Mouse (Mus musculus): ENCODE data around the gene Mcrip1. TPM values are rescaled to one million over a fixed set of nuclear protein-coding genes. Genes with fewer than 3 reads are reported as not detected.
A peak's percentile ranks its signal among the peaks of the same experiment; 100 is the strongest.

The Mcrip1 gene
- polyA plus RNA-seq, 1 experiment from 2014 or later = 191 TPM

GRCm38 (mm10) chr11:120542376-120542775, 7.2 kb downstream of the Mcrip1 start:
- no peaks in the 10 kb centered on the region for H3K9me3 ChIP-seq (ENCODE audit: control insufficient read depth, low read length)
- no peaks in the 10 kb centered on the region for H3K27me3 ChIP-seq (replicated peaks; ENCODE audit: control insufficient read depth, insufficient read depth, low read length)
- ATAC-seq (replicated peaks; ENCODE audit: low FRiP score, low TSS enrichment, low read depth) (no peak), DNase-seq (ENCODE audit: low spot score) (no peak)
- peaks cover 11% of the 10 kb centered on the region for H3K4me1 ChIP-seq (replicated peaks; ENCODE audit: control insufficient read depth, insufficient read depth, low read length)
- H3K4me2 ChIP-seq (ENCODE audit: low read length) = no peak overlapping the region
- H3K36me3 ChIP-seq (ENCODE audit: control insufficient read depth, insufficient read depth, low read length) = peaks cover 43% of the 10 kb centered on the region
- no peak overlapping the region for H3K27ac ChIP-seq (ENCODE audit: low read depth)
- no peak overlapping the region for H3K4me3 ChIP-seq (ENCODE audit: low read depth, low read length)
- no peak overlapping the region for H3K9ac ChIP-seq (ENCODE audit: low read length)
- 82% methylated on average over 6 of the region's 6 CpGs for WGBS

- no peaks in the 10 kb centered on the region for H3K9me3 ChIP-seq (ENCODE audit: control insufficient read depth, low read length)
- H3K9ac ChIP-seq (ENCODE audit: low read length) = no peak overlapping the region
- ATAC-seq (replicated peaks; ENCODE audit: low FRiP score, low TSS enrichment, low read depth) (no peak), DNase-seq (ENCODE audit: low spot score) (no peak)
- WGBS = 46% methylated on average over 4 of the region's 4 CpGs
- H3K4me1 ChIP-seq (replicated peaks; ENCODE audit: control insufficient read depth, insufficient read depth, low read length) = peaks cover 11% of the 10 kb centered on the region
- no peaks in the 10 kb centered on the region for H3K27me3 ChIP-seq (replicated peaks; ENCODE audit: control insufficient read depth, insufficient read depth, low read length)
- no peak overlapping the region for H3K27ac ChIP-seq (ENCODE audit: low read depth)
- H3K4me3 ChIP-seq (ENCODE audit: low read depth, low read length) = no peak overlapping the region
- H3K4me2 ChIP-seq (ENCODE audit: low read length) = no peak overlapping the region
- H3K36me3 ChIP-seq (ENCODE audit: control insufficient read depth, insufficient read depth, low read length) = peaks cover 43% of the 10 kb centered on the region
These were observed 7.6 kb downstream of the Mcrip1 start for GRCm38 (mm10) chr11:120541907-120542306.

GRCm38 (mm10) chr11:120539285-120540014, 10.1 kb downstream of the Mcrip1 start:
- peaks cover 31% of the 10 kb centered on the region for H3K36me3 ChIP-seq (ENCODE audit: control insufficient read depth, insufficient read depth, low read length)
- peaks cover 11% of the 10 kb centered on the region for H3K4me1 ChIP-seq (replicated peaks; ENCODE audit: control insufficient read depth, insufficient read depth, low read length)
- H3K9me3 ChIP-seq (ENCODE audit: control insufficient read depth, low read length) = no peaks in the 10 kb centered on the region
- DNase-seq (ENCODE audit: low spot score) (peak; percentile 75), ATAC-seq (replicated peaks; ENCODE audit: low FRiP score, low TSS enrichment, low read depth) (peak; percentile 83)
- peak overlapping the region; percentile 5; the same call in 1 of the 2 replicates for H3K9ac ChIP-seq (ENCODE audit: low read length)
- no peaks in the 10 kb centered on the region for H3K27me3 ChIP-seq (replicated peaks; ENCODE audit: control insufficient read depth, insufficient read depth, low read length)
- peak overlapping the region; percentile 64 for H3K27ac ChIP-seq (ENCODE audit: low read depth)
- WGBS = 22% methylated on average over 10 of the region's 10 CpGs
- no peak overlapping the region for H3K4me3 ChIP-seq (ENCODE audit: low read depth, low read length)
- H3K4me2 ChIP-seq (ENCODE audit: low read length) = peak overlapping the region; percentile 22; the same call in 1 of the 2 replicates

- Histone ChIP-seq H3K4me2 (ENCODE audit: low read length) (no peak overlapping the region), H3K9me3 (ENCODE audit: control insufficient read depth, low read length) (no peaks in the 10 kb centered on the region), H3K27ac (ENCODE audit: low read depth) (peak overlapping the region; percentile 64), H3K36me3 (ENCODE audit: control insufficient read depth, insufficient read depth, low read length) (peaks cover 25% of the 10 kb centered on the region), H3K4me3 (ENCODE audit: low read depth, low read length) (no peak overlapping the region), H3K27me3 (replicated peaks; ENCODE audit: control insufficient read depth, insufficient read depth, low read length) (0 out of 2 replicates have a peak, but pooled peaks cover 5% of the 10 kb centered on the region), H3K9ac (ENCODE audit: low read length) (no peak overlapping the region), H3K4me1 (replicated peaks; ENCODE audit: control insufficient read depth, insufficient read depth, low read length) (peaks cover 11% of the 10 kb centered on the region)
- WGBS = 50% methylated on average over 8 of the region's 8 CpGs
- no peak for DNase-seq (ENCODE audit: low spot score)
- no peak; the same call in none of the 2 replicates for ATAC-seq (replicated peaks; ENCODE audit: low FRiP score, low TSS enrichment, low read depth)
These were observed 10.6 kb downstream of the Mcrip1 start for GRCm38 (mm10) chr11:120538955-120539284.

GRCm38 (mm10) chr11:120538485-120538884, 11.0 kb downstream of the Mcrip1 start:
- peaks cover 21% of the 10 kb centered on the region for H3K36me3 ChIP-seq (ENCODE audit: control insufficient read depth, insufficient read depth, low read length)
- ATAC-seq (replicated peaks; ENCODE audit: low FRiP score, low TSS enrichment, low read depth) (no peak), DNase-seq (ENCODE audit: low spot score) (no peak)
- no peaks in the 10 kb centered on the region for H3K9me3 ChIP-seq (ENCODE audit: control insufficient read depth, low read length)
- WGBS = 81% methylated on average over 3 of the region's 3 CpGs
- H3K4me1 ChIP-seq (replicated peaks; ENCODE audit: control insufficient read depth, insufficient read depth, low read length) = peaks cover 11% of the 10 kb centered on the region
- peak overlapping the region; percentile 64 for H3K27ac ChIP-seq (ENCODE audit: low read depth)
- H3K27me3 ChIP-seq (replicated peaks; ENCODE audit: control insufficient read depth, insufficient read depth, low read length) = peaks cover 6% of the 10 kb centered on the region; the same call in 1 of the 2 replicates
- no peak overlapping the region for H3K4me2 ChIP-seq (ENCODE audit: low read length)
- no peak overlapping the region for H3K9ac ChIP-seq (ENCODE audit: low read length)
- no peak overlapping the region for H3K4me3 ChIP-seq (ENCODE audit: low read depth, low read length)

GRCm38 (mm10) chr11:120535804-120536203, 13.7 kb downstream of the Mcrip1 start:
- H3K27me3 ChIP-seq (replicated peaks; ENCODE audit: control insufficient read depth, insufficient read depth, low read length) = peaks cover 33% of the 10 kb centered on the region
- H3K4me1 ChIP-seq (replicated peaks; ENCODE audit: control insufficient read depth, insufficient read depth, low read length) = peaks cover 11% of the 10 kb centered on the region
- H3K27ac ChIP-seq (ENCODE audit: low read depth) = no peak overlapping the region
- no peaks in the 10 kb centered on the region for H3K36me3 ChIP-seq (ENCODE audit: control insufficient read depth, insufficient read depth, low read length)
- no peak overlapping the region for H3K4me3 ChIP-seq (ENCODE audit: low read depth, low read length)
- no peak for ATAC-seq (replicated peaks; ENCODE audit: low FRiP score, low TSS enrichment, low read depth)
- H3K9ac ChIP-seq (ENCODE audit: low read length) = no peak overlapping the region
- whole genome bisulfite sequencing = 68% methylated on average over 3 of the region's 3 CpGs
- no peak overlapping the region for H3K4me2 ChIP-seq (ENCODE audit: low read length)
- no peak for DNase-seq (ENCODE audit: low spot score)
- no peaks in the 10 kb centered on the region for H3K9me3 ChIP-seq (ENCODE audit: control insufficient read depth, low read length)

- no peak overlapping the region for H3K4me3 ChIP-seq (ENCODE audit: low read depth, low read length)
- H3K27me3 ChIP-seq (replicated peaks; ENCODE audit: control insufficient read depth, insufficient read depth, low read length) = peaks cover 40% of the 10 kb centered on the region
- no peak overlapping the region for H3K4me2 ChIP-seq (ENCODE audit: low read length)
- H3K36me3 ChIP-seq (ENCODE audit: control insufficient read depth, insufficient read depth, low read length) = no peaks in the 10 kb centered on the region
- peaks cover 13% of the 10 kb centered on the region for H3K4me1 ChIP-seq (replicated peaks; ENCODE audit: control insufficient read depth, insufficient read depth, low read length)
- 69% methylated on average over 3 of the region's 3 CpGs for WGBS
- no peak for DNase-seq (ENCODE audit: low spot score)
- no peak overlapping the region for H3K9ac ChIP-seq (ENCODE audit: low read length)
- no peak overlapping the region for H3K27ac ChIP-seq (ENCODE audit: low read depth)
- ATAC-seq (replicated peaks; ENCODE audit: low FRiP score, low TSS enrichment, low read depth) = no peak
- no peaks in the 10 kb centered on the region for H3K9me3 ChIP-seq (ENCODE audit: control insufficient read depth, low read length)
These were observed 14.4 kb downstream of the Mcrip1 start for GRCm38 (mm10) chr11:120535145-120535544.

GRCm38 (mm10) chr11:120534093-120534492, 15.4 kb downstream of the Mcrip1 start:
- peaks cover 2% of the 10 kb centered on the region; the same call in 1 of the 2 replicates for H3K4me1 ChIP-seq (replicated peaks; ENCODE audit: control insufficient read depth, insufficient read depth, low read length)
- no peak overlapping the region for H3K4me3 ChIP-seq (ENCODE audit: low read depth, low read length)
- H3K27ac ChIP-seq (ENCODE audit: low read depth) = no peak overlapping the region
- peaks cover 50% of the 10 kb centered on the region for H3K27me3 ChIP-seq (replicated peaks; ENCODE audit: control insufficient read depth, insufficient read depth, low read length)
- WGBS = 80% methylated on average over 8 of the region's 8 CpGs
- H3K4me2 ChIP-seq (ENCODE audit: low read length) = no peak overlapping the region
- H3K9me3 ChIP-seq (ENCODE audit: control insufficient read depth, low read length) = no peaks in the 10 kb centered on the region
- H3K36me3 ChIP-seq (ENCODE audit: control insufficient read depth, insufficient read depth, low read length) = no peaks in the 10 kb centered on the region
- no peak overlapping the region for H3K9ac ChIP-seq (ENCODE audit: low read length)
- no peak for ATAC-seq (replicated peaks; ENCODE audit: low FRiP score, low TSS enrichment, low read depth)
- DNase-seq (ENCODE audit: low spot score) = no peak

GRCm38 (mm10) chr11:120531646-120532045, 17.9 kb downstream of the Mcrip1 start:
- Histone ChIP-seq H3K27me3 (replicated peaks; ENCODE audit: control insufficient read depth, insufficient read depth, low read length) (peaks cover 65% of the 10 kb centered on the region), H3K9me3 (ENCODE audit: control insufficient read depth, low read length) (no peaks in the 10 kb centered on the region), H3K27ac (ENCODE audit: low read depth) (no peak overlapping the region), H3K36me3 (ENCODE audit: control insufficient read depth, insufficient read depth, low read length) (no peaks in the 10 kb centered on the region), H3K9ac (ENCODE audit: low read length) (no peak overlapping the region), H3K4me2 (ENCODE audit: low read length) (no peak overlapping the region), H3K4me1 (replicated peaks; ENCODE audit: control insufficient read depth, insufficient read depth, low read length) (peaks cover 2% of the 10 kb centered on the region; the same call in 1 of the 2 replicates), H3K4me3 (ENCODE audit: low read depth, low read length) (0 out of 2 replicates have a peak overlapping the region, but pooled peaks have one; percentile 39)
- WGBS = 23% methylated on average over 9 of the region's 9 CpGs
- DNase-seq (ENCODE audit: low spot score) (no peak), ATAC-seq (replicated peaks; ENCODE audit: low FRiP score, low TSS enrichment, low read depth) (no peak)
